Mouse (Mus musculus) embryonic facial prominence, embryonic 12.5 days (tissue): ENCODE measurements around the gene Sfn. TPM values are rescaled to one million over a fixed set of nuclear protein-coding genes. Genes with fewer than 3 reads are reported as not detected.
"Not testable (repeated sequence)": the region's sequence is repeated elsewhere in the genome, so short reads cannot be mapped to it uniquely, and the experiment has no call there.

Source experiments
- ATAC-seq: fragments of 200-750 bp; cut with Nextera tagmentation; 2 replicates; pipeline ENCODE4 v1.8.0; 2017; ENCODE audit not compliant: insufficient number of reproducible peaks, insufficient read depth, low FRiP score, low TSS enrichment
- H3K27ac ChIP-seq: fragments of 300-500 bp; sonication (generic); 2 replicates; pipeline ENCODE4 v1.5.1; 2016; ENCODE audit warnings: mild to moderate bottlenecking
- H3K27me3 ChIP-seq: fragments of 300-500 bp; sonication (generic); 2 replicates; pipeline ENCODE4 v1.6.1; 2016; ENCODE audit warnings: mild to moderate bottlenecking, moderate library complexity
- H3K36me3 ChIP-seq: fragments of 300-500 bp; sonication (generic); 2 replicates; pipeline ENCODE4 v1.6.1; 2016; ENCODE audit warnings: mild to moderate bottlenecking
- H3K4me1 ChIP-seq: fragments of 300-500 bp; sonication (generic); 2 replicates; pipeline ENCODE4 v1.6.1; 2016
- H3K4me2 ChIP-seq: fragments of 300-500 bp; sonication (generic); replicated peaks from 2 replicates; pipeline ENCODE4 v1.6.1; 2016; ENCODE audit warnings: mild to moderate bottlenecking, moderate library complexity
- H3K4me3 ChIP-seq: fragments of 300-500 bp; sonication (generic); 2 replicates; pipeline ENCODE4 v1.5.1; 2016; ENCODE audit warnings: mild to moderate bottlenecking
- H3K9ac ChIP-seq: fragments of 300-500 bp; sonication (generic); 2 replicates; pipeline ENCODE4 v1.6.1; 2016; ENCODE audit warnings: mild to moderate bottlenecking, moderate library complexity
- H3K9me3 ChIP-seq: fragments of 300-500 bp; sonication (generic); 2 replicates; pipeline ENCODE4 v1.6.1; 2016; ENCODE audit warnings: mild to moderate bottlenecking, moderate library complexity
- WGBS: fragments of 180-500 bp; shearing (Covaris S2); methylation state at CpG from one replicate; pipeline ENCODE4 v1.1.7; 2016; 5-methylcytosine and 5-hydroxymethylcytosine counted together
- polyA plus RNA-seq: library from polyadenylated mRNA; unstranded; fragments of >200 nt; fragmentation: Nextera tagmentation; extraction: Ambion mirVana; gene quantifications from 2 replicates; pipeline ENCODE4 v1.2.1, GENCODE M21; 2016

Gene Sfn
- 44.4 and 52.7 TPM in 2 replicates for polyA plus RNA-seq

GRCm38 (mm10) chr4:133601721-133602218 is at the start of gene Sfn:
TSS of gene Sfn (minus strand) at chr4:133602168.
- 0 out of 2 replicates have a peak within 1 kb of the TSS, but pooled peaks have one; percentile 17 for H3K27ac ChIP-seq
- H3K4me1 ChIP-seq = peaks cover 4% of the 10 kb centered on the region; the same call in 1 of the 2 replicates
- peaks cover 25% of the 10 kb centered on the region for H3K36me3 ChIP-seq
- 2% methylated on average over 16 of the region's 16 CpGs for WGBS
- H3K9ac ChIP-seq = no peak within 1 kb of the TSS
- peak within 1 kb of the TSS; percentile 27 for H3K4me3 ChIP-seq
- no peak for ATAC-seq
- H3K9me3 ChIP-seq = no peaks in the 10 kb centered on the region
- peak within 1 kb of the TSS; percentile 30 for H3K4me2 ChIP-seq
- peaks cover 53% of the 10 kb centered on the region for H3K27me3 ChIP-seq

DNA sequence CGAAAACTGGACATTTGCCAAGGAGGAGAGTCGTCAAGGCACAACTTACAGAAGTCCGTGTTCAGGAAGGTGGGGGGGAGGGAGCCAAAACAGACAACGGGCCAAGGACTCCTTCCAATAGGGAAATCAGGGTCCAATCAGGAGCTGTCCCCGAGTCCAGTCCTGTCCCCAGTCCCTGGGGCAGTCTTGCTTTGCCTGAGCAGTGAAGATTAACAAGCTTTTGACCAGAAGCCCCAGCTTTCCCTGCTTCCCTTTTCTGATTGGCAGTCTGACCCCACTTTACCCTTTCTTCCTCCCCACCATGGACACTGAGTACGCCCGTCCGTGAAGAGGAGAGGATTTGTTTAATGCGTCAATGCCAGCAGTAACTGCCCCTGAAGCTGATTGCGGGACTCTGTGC is 49.5 kb upstream of the Sfn start:
- H3K4me2 ChIP-seq = no peak overlapping the region
- H3K4me1 ChIP-seq = no peaks in the 10 kb centered on the region; the same call in 1 of the 2 replicates
- H3K4me3 ChIP-seq = no peak overlapping the region
- no peak for ATAC-seq
- H3K9ac ChIP-seq = no peak overlapping the region
- WGBS = 49% methylated on average over 10 of the region's 10 CpGs
- no peaks in the 10 kb centered on the region for H3K36me3 ChIP-seq
- no peak overlapping the region for H3K27ac ChIP-seq
- no peaks in the 10 kb centered on the region for H3K27me3 ChIP-seq
- no peaks in the 10 kb centered on the region for H3K9me3 ChIP-seq

DNA sequence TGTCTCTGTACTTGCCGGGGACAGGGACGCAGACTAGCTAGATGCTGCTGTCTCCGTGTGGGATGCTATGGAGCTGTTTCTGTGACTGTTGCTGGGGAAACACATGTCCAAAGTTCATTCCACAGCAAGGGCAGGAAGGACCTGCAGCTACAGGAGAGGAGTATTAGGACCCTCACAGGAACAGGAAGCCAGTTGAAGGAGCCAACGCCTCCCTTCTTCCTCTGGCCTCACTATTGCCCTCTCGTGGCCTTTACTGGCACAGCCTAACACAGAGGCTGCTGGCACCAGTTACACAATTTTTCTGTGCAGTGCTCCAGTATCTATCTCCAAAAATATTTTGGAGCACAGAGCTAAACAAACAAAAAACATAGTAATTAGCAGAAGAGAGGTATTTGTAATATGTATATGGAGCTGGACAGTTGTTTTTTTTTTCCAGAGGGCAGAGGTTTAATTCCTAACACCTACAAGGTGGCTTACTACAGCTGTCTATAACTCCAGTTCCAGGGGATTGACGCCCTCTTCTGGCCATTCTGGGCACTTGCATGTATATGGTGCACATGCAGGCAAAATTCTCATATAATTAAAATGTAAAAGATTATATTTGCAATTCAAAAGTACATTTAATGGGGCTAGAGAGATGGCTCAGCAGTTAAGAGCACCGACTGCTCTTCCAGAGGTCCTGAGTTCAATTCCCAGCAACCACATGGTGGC is 48.2 kb upstream of the Sfn start, which contains the start of gene Zdhhc18:
Gene Zdhhc18 (minus strand): TSS at position 166 of the 711 bp plus-strand sequence.
- WGBS = 38% methylated on average over 7 of the region's 7 CpGs
- Histone ChIP-seq H3K27me3 (no peaks in the 10 kb centered on the region), H3K9ac (no peak within 1 kb of the TSS), H3K4me2 (peak within 1 kb of the TSS; percentile 40), H3K9me3 (no peaks in the 10 kb centered on the region), H3K4me1 (no peaks in the 10 kb centered on the region), H3K27ac (no peak within 1 kb of the TSS), H3K4me3 (peak within 1 kb of the TSS; percentile 22; the same call in 1 of the 2 replicates), H3K36me3 (no peaks in the 10 kb centered on the region)
- no peak for ATAC-seq

GRCm38 (mm10) chr4:133649464-133649863 is 47.5 kb upstream of the Sfn start:
- not testable (repeated sequence) for H3K27ac ChIP-seq, H3K27me3 ChIP-seq, H3K4me1 ChIP-seq, H3K36me3 ChIP-seq, ATAC-seq, H3K9ac ChIP-seq, H3K9me3 ChIP-seq
- 89% methylated on average over 5 of the region's 5 CpGs for WGBS
- Histone ChIP-seq H3K4me3 (peak overlapping the region; percentile 22; the same call in 1 of the 2 replicates), H3K4me2 (peak overlapping the region; percentile 40)

DNA sequence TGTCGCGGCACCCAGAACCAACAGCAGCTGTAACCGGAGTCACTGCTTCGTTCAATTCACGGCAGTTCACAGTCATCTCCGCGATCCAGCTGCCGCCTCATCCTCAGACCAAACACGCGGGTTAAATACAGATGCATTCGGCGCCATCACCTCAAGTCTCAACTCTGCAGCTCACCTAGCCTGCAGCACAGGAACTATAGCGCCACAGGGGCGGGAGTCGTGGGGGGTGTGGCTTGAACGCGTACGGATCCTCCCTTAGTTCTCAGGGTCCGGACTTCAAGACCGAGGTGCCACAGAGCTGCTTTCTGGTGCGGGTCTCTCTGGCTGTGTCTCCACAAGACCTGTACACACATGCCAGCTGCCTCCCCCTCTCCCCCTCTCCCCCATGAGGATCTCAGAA is 43.7 kb upstream of the Sfn start:
- Histone ChIP-seq H3K9ac (no peak overlapping the region), H3K36me3 (no peaks in the 10 kb centered on the region), H3K4me3 (no peak overlapping the region), H3K9me3 (0 out of 2 replicates have a peak, but pooled peaks cover 8% of the 10 kb centered on the region), H3K4me2 (0 out of 2 replicates have a peak overlapping the region, but pooled peaks have one; percentile 11), H3K4me1 (no peaks in the 10 kb centered on the region), H3K27ac (no peak overlapping the region), H3K27me3 (no peaks in the 10 kb centered on the region)
- no peak for ATAC-seq
- WGBS = 40% methylated on average over 21 of the region's 21 CpGs

GRCm38 (mm10) chr4:133645195-133645594 is 43.2 kb upstream of the Sfn start:
- Histone ChIP-seq H3K27me3 (no peaks in the 10 kb centered on the region), H3K27ac (no peak overlapping the region), H3K9ac (no peak overlapping the region), H3K36me3 (no peaks in the 10 kb centered on the region), H3K4me2 (no peak overlapping the region), H3K9me3 (0 out of 2 replicates have a peak, but pooled peaks cover 8% of the 10 kb centered on the region), H3K4me1 (no peaks in the 10 kb centered on the region), H3K4me3 (no peak overlapping the region)
- 94% methylated on average over 3 of the region's 3 CpGs for WGBS
- no peak for ATAC-seq

DNA sequence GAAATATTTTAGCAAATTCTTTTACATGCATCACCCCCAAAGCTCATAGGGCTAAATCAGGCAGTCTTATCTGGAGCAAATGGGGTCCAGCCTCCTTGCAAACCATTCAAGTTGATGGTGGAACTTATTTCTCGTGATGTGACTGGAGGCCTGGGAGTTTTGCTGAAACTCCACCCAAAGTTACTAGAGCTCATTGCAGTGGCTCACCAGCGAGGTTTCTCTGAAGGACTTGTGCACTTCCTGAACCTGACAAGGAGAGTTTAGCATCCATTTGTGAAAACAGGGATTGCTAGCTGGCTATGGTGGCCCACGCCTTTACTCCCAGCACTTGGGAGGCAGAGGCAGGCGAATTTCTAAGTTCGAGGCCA is 32.1 kb upstream of the Sfn start:
- peaks cover 21% of the 10 kb centered on the region for H3K4me1 ChIP-seq
- H3K9me3 ChIP-seq = no peaks in the 10 kb centered on the region
- no peaks in the 10 kb centered on the region for H3K27me3 ChIP-seq
- WGBS = 81% methylated on average over 5 of the region's 5 CpGs
- H3K9ac ChIP-seq = no peak overlapping the region
- H3K4me2 ChIP-seq = no peak overlapping the region
- no peaks in the 10 kb centered on the region for H3K36me3 ChIP-seq
- no peak overlapping the region for H3K27ac ChIP-seq
- no peak overlapping the region for H3K4me3 ChIP-seq
- ATAC-seq = no peak

GRCm38 (mm10) chr4:133633332-133634042 is 31.5 kb upstream of the Sfn start:
- ATAC-seq = peak; percentile 55; the same call in 1 of the 2 replicates
- Histone ChIP-seq H3K27ac (peak overlapping the region; percentile 73), H3K36me3 (no peaks in the 10 kb centered on the region), H3K9me3 (no peaks in the 10 kb centered on the region), H3K4me2 (peak overlapping the region; percentile 88; the same call in 1 of the 2 replicates), H3K4me1 (peaks cover 21% of the 10 kb centered on the region), H3K27me3 (no peaks in the 10 kb centered on the region), H3K4me3 (peak overlapping the region; percentile 70), H3K9ac (peak overlapping the region; percentile 91)
- 8% methylated on average over 41 of the region's 47 CpGs for WGBS

DNA sequence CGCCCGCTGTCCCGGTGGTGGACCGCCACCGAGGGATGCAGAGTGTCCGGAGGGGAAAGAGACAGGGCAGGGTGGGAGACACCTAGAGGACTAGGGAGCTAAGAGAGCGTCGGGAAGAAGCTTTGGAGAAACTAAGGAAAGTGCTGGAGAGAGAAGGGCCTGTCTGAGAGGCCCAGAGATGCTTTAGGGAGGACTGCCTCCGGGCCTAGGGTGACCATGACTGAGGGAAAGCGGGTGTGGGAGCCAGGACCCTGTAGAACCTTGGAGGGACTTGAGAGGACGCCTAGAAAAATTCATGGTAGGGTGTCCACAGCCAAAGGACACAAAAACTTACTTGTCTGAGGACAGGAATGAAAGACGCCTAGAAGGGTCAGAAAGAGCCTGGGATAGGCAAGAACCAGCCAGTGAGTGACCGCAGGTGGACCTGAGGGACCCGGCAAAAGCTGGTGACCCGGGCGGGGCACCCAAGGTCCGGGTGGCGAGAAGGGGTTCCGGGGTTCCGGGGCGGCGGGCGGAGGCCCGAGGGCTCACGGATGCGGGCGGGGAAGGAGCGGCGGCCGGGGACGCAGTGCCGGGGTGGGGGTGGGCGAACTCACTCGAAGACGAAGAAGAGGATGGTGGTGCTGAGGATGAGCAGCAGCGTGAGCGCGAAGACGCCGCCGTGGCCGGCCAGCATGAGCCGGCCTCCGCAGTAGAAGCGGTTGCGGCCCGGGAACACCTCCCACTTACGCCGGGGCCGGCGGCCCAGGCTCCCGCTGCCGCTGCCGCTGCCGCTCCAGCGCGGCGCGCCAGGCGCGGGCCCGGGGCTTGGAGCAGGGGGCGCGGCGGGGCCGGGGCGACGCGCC is 30.7 kb upstream of the Sfn start:
- WGBS = 2% methylated on average over 63 of the region's 69 CpGs
- peak overlapping the region; percentile 91 for H3K9ac ChIP-seq

GRCm38 (mm10) chr4:133631769-133632411 is 29.9 kb upstream of the Sfn start:
- H3K4me3 ChIP-seq = peak overlapping the region; percentile 70
- H3K36me3 ChIP-seq = peaks cover 3% of the 10 kb centered on the region; the same call in 1 of the 2 replicates
- peak overlapping the region; percentile 91 for H3K9ac ChIP-seq
- H3K27me3 ChIP-seq = no peaks in the 10 kb centered on the region
- no peaks in the 10 kb centered on the region for H3K9me3 ChIP-seq
- H3K4me1 ChIP-seq = peaks cover 21% of the 10 kb centered on the region
- 0 out of 2 replicates have a peak, but pooled peaks have one; percentile 6 for ATAC-seq
- H3K27ac ChIP-seq = 0 out of 2 replicates have a peak overlapping the region, but pooled peaks have one; percentile 51
- peak overlapping the region; percentile 88 for H3K4me2 ChIP-seq
- WGBS = 48% methylated on average over 9 of the region's 9 CpGs

More for the DNA sequence above, 30.7 kb upstream of the Sfn start:
- Histone ChIP-seq H3K27me3 (no peaks in the 10 kb centered on the region), H3K4me3 (peak overlapping the region; percentile 70), H3K4me2 (peak overlapping the region; percentile 88), H3K36me3 (no peaks in the 10 kb centered on the region), H3K27ac (peak overlapping the region; percentile 73), H3K4me1 (peaks cover 21% of the 10 kb centered on the region), H3K9me3 (no peaks in the 10 kb centered on the region)
- 0 out of 2 replicates have a peak, but pooled peaks have one; percentile 36 for ATAC-seq
